Mouse (Mus musculus) liver (tissue): ENCODE data around the gene Iba57.

ENCODE experiments used
- DNase-seq: peaks from one replicate; pipeline ENCODE4 v3.0.0-alpha.2; 2020; ENCODE audit warnings: mixed read lengths

Iba57 gene

GRCm38 (mm10) chr11:59170549-59170948 lies 7.0 kb upstream of the Iba57 start:
- no peak for DNase-seq

DNA sequence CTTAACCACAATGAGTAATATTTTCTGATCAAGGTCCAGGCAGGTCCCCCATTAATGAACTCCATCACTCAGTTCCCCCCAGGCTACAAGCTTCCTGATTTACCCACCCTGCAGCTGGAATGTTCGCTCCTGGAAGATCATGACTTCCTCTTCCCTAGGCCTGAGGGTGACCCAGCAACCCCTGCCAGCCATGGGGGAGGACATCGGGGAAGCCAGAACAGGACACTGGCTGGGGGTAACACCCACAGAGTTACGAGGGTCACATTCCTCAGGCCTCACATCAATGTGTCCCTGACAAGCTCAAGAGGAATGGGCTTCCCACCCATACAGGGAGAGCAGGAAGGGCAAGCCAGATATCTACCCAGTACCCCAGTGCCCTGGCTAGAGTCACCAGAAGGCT lies 6.3 kb upstream of the Iba57 start:
- DNase-seq = no peak

- peak; percentile 43 for DNase-seq
Measured at GRCm38 (mm10) chr11:59165616-59166241, 2.2 kb upstream of the Iba57 start.

- peak; percentile 90 for DNase-seq
Measured at GRCm38 (mm10) chr11:59164384-59164783, 845 bp upstream of the Iba57 start.

GRCm38 (mm10) chr11:59162443-59163254 lies 890 bp downstream of the Iba57 start:
- no peak for DNase-seq

DNA sequence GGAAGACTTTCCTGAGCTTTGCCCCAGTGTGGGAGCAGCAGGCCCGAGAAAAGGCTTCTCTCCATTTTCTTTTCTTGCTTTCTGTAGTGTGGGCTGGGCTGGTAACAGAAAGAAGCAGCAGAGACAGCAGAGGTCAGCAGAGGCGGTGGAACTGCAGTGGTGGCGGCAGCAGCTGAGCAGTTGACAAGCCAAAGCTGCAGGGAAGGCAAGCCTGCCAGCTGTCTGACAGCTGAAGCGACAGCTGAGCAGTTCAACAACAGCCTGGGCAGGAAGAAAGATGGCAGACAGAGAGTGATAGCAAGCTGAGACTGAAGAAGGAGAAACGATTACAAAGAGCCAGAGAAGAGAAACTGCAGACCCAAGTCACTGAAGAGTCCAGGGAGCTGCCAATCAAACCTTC lies 2.1 kb downstream of the Iba57 start:
- DNase-seq = no peak

GRCm38 (mm10) chr11:59159558-59159957 lies 4.0 kb downstream of the Iba57 start:
- DNase-seq = no peak

DNA sequence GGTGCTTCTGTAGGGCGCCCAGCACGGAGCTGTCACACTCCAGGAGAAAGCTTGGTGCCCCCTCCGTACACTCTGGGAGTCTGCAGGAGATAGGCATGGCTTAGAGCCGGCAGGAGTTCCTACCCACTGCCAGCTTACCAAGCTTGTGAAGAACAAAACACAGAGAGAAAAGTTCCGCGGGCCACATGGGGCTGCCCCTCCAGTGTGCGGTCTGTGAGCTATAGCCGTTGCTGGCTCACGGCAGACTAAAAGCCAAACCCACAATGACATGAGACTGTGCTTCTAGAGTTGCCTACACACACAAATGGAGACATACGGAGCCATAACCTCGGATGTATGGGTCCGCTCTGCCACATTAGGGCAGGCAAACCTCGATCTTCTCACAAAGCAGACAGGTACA lies 4.4 kb downstream of the Iba57 start:
- no peak for DNase-seq

- DNase-seq = no peak
Measured at GRCm38 (mm10) chr11:59155900-59156299, 7.6 kb downstream of the Iba57 start.

GRCm38 (mm10) chr11:59154220-59154619 lies 9.3 kb downstream of the Iba57 start:
- DNase-seq = no peak

- peak; percentile 40 for DNase-seq
Measured at GRCm38 (mm10) chr11:59151729-59152128, 11.8 kb downstream of the Iba57 start.

GRCm38 (mm10) chr11:59149302-59149701 lies 14.2 kb downstream of the Iba57 start:
- DNase-seq = no peak

DNA sequence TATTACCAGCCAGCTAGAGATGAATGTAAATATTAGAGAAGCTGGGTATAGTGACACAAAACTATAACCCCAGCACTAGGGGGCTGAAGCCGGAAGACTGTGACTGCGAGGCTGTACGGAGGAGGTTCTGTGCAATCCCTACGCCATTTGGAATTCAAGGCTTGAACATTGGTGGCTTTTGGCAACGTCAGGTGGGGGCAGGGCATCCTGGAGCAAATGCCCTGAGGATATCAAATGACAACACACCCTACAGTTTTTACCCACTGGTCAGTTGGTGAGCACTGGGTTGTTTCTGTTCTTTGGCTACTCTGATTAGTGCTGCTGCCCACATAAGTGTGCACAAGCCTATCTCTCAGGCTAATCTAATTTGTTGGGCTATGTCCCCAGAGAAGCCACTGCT lies 20.6 kb downstream of the Iba57 start:
- DNase-seq = no peak

GRCm38 (mm10) chr11:59141772-59142370 lies 21.7 kb downstream of the Iba57 start:
- DNase-seq = peak; percentile 55

DNA sequence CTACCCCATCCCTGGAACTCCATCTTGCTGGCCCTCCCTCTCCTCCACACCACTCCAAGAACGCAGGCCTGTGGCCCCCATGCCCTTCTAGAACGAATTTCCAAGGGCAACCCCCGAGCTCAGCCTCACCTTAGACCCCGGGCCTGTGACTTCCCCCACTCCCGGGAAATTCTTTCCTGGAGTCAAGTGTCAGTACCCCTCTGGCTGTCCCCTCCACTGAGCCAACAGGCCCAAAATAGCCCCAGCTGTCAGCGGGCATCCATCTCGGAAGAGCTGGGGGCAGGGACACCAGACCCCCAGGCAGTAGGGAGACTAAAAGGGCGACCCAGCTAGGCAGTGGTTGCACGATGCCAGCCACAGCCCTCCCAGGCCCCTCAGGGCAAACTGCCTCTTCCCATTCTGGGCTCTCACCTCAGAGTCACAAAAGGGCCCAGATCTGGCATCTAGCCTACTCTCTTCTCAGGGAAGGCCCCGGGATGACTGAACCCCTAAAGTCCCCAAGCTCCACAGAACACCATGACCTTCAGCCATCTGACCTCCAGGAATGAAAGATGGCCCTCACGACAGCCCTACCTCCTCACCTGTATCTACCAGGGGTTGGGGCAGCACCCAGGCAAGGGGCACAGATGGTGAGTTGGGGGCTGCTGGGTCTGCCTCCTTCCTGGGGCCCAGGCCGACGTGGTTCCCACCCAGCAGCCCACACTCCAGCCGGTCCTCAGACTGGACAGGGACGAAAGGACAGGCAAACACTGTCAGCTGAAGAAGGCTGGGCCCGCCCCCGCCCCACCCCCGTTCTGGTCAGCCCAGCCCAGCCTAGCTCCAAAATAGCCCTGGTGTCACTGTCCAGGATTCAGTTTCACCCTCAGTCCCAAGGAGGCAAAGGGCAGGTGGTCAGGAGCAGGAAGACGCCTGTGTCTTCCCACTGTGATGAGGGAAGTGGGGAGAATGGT lies 24.7 kb downstream of the Iba57 start:
- DNase-seq = no peak

DNA sequence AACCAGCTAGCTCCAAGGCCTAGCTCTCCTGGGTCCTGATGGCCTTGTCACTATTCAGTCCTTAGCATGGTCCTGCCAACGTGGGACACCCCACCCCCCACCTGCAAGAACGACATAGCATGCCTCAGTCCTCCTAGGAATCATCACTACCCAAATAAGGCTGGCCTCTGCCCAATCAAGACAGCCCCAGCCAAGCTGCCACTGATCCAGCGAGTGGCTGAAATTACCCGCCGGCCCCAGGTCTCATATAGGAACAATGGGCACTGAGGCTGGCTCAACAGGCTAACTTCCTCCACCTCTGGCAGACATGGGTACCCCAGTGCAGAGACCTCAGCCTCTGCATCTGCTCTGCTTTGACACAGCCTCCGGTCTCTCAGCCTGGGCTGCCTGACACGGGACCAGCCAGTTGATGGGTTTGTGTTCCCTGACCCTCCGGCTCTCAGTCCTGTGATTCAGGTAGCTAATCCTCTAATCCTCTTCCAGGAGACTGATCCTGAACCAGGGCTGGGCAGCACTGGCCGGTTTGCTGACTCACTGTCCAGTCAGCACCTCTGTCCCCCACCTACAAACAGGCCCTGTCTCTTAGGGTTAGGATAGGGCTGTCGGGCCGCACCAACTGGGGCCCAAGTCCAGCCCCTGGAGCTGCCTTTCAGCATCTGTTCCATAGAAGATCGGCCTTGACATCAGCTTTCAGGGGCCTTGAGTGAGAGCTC lies 26.4 kb downstream of the Iba57 start:
- DNase-seq = no peak

GRCm38 (mm10) chr11:59135904-59136452 lies 27.6 kb downstream of the Iba57 start, which contains the start of gene Obscn:
Gene Obscn (minus strand): TSS chr11:59136402.
- no peak for DNase-seq

GRCm38 (mm10) chr11:59135051-59135820 lies 28.3 kb downstream of the Iba57 start:
- no peak for DNase-seq

- DNase-seq = no peak
Measured at GRCm38 (mm10) chr11:59134373-59134997, 29.1 kb downstream of the Iba57 start.

GRCm38 (mm10) chr11:59132065-59132464 lies 31.5 kb downstream of the Iba57 start:
- no peak for DNase-seq
